Mouse (Mus musculus) kidney, adult 18-20 months (tissue): Measurements from ENCODE around the gene Thap4.

Experiments used
- DNase-seq: peaks from one replicate; pipeline ENCODE4 v3.0.0; 2021

The Thap4 gene

DNA sequence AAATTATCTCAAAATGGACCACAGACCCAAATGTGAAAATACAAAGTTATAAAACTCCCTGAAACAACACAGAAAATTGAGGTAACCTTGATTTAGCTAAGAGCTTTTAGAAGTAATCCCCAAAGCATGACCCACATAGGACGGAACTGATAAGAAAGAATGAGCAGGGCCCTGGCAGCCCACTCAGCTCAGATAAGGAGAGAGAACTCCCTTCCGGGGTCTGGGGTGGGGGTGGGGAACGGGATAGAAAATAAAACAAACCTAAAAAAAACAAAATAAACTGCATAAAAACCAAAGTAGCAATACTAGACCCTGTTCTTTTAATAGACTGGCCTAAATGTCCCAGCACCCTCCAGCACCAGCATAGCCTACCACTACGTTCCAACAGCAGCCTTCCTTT, 12.7 kb downstream of the Thap4 start:
- no peak for DNase-seq

DNA sequence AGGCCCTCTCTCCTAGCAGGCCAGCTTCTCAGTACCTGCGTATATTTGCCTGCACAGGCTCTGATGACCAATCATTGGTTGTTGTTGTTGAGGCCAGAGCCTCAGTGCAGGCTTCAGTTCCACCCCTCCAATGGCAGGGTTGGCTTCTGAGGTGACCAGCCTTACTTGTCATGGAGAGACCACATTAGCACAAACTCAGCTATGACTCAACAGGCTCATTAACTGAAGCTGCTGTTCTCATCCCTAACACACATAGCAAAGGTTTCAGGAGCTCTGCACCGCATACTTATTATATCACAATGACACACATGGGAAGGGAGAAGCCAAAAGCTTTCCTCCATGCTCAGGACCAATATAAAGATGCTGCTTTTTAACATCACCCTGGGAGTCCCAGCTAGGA, 14.0 kb downstream of the Thap4 start:
- no peak for DNase-seq

DNA sequence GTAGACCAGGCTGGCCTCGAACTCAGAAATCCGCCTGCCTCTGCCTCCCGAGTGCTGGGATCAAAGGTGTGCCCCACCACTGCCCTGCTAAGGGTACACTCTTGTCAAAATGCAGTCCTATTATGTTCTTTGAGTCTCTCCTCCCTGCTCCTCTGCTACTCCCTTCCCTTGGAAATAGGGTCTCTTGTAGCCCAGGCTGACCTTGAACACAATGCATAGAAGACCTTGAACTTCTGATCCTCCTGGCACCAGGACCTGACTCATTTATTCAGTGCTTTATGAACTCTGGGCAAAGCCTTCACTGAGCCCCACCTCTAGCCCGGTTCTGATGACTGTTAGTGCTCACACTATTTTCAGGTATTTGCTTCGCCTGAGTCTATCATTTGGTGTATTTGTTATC, 17.0 kb downstream of the Thap4 start:
- DNase-seq = no peak

DNA sequence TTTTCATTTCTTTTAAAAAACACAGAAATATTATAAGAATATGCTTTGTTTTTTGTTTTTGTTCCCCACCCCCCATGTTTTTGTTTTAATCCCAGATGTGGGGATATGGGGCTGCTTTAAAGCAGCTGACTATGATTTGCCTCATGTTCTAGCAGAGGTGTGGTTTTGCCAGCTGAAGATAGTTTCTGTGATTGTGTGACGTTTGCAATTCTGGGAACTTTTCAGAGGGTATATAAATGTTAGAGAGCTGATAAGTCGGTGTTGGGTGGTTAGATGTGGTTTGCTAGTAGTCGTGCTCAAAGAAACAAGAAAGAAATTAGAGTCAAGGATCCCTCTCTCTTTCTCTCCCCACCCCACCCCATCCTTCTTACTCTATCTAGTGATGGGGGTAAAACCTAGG, 18.8 kb downstream of the Thap4 start:
- DNase-seq = no peak

DNA sequence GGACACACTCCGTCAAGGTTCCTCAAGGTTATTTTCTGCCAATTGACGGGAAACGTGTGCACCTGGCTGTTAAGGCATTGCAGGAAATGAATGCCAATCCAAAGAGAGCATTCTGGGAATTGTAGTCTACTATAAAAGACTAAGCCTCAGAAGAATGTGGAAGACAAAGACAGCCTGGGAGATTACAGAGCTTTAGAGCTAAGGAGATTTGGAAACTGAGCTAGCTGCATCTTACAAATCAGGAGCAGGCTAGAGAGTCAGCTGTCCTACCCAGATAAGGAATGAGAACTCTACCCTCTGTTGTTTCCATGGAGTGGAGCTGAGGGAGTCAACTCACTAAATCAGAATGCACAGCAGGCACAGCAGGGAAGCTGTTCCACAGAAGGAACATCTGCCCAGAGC, 22.8 kb downstream of the Thap4 start:
- DNase-seq = peak; percentile 24

DNA sequence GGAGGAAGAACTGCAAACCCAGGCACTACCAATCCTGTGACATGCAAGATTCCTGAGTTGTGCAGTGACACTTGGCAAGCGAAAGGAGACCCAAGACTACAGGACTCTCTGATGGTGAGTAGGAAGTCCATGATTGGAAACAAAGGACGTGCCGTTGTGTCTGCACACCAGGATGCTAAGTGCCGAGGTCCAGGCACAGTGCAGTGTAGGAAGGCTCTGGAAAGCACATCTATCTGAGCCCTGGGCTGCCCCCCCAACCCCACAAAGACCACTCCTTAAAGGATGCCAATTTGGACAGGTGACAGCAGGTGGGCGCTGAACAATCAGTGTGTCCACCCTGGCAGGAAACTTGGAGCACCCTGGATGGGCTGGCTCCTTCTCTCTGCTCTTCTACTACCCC, 23.6 kb downstream of the Thap4 start:
- peak; percentile 28 for DNase-seq

DNA sequence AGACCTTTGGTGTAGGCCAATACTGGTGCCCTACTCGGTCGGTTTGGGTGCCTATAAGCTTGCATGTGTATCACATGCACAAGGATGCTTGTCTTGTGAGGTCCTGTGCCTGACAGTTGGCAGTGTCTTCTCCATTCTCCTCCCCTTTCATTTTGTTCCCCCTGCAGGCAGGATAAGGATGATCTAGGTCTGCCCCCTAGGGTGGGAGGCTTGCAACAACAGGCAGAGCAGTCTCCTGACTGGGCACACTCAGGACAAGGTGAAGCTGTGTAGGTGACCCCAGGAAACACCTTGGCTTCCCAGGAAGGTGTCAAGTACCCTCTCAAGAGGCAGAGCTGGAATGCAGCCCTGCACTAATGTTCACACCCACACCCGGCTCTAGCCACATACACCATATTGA, 27.7 kb downstream of the Thap4 start:
- peak; percentile 64 for DNase-seq

DNA sequence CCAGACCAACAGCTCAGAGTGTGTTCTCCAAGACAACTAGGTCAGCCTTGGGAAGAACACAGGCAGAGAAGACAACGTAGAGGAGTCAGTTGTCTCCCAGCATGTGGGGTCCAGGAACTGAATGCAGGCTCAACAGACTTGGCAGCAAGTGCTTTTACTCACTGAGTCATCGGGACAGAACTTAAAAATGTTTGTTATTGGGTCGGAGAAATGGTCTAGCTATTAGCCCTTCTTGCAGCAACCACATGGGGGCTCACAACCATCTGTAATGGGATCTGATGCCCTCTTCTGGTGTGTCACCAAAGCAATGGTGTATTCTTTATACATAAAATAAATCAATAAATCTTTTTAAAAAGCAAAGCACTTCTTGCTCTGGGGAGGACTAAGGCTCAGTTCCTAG, 28.5 kb downstream of the Thap4 start:
- DNase-seq = no peak

DNA sequence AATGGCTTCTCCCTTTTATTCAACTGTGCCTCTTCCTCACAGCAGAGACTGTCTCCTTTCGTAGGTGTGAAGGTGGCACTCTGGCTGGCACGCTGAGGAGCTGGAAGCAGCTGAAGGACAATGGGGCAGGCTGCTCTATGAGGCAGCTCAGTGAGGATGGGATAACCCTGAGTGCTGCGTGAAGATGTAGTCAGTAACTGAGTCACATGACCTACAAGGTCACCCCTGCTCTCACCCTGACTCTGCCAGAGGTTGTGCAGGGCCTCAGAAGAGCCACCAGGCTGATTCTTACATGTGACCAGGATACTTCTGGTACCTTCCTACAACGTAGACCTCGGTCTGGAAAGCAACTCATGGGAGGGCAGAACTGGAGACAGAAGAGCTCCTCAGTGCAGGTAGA, 29.0 kb downstream of the Thap4 start:
- DNase-seq = no peak

DNA sequence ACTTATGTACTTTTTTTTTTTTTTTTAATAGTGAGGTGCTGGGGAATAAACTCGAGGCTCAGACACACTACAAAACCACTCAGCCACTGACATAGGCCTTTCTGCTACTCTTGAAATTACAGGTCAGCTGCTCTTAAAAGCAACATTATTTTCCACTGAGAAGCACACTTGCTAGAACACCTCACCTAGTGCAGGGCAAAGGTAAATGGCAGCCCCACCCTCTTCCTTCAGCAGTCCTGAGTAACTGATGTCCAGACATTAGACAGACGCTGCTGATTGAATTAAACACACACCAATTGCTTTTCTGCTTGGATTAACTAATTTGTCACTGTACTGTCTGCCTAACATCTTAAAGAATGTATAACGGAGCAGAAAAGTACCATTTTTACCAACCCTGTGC, 30.0 kb downstream of the Thap4 start:
- DNase-seq = no peak

DNA sequence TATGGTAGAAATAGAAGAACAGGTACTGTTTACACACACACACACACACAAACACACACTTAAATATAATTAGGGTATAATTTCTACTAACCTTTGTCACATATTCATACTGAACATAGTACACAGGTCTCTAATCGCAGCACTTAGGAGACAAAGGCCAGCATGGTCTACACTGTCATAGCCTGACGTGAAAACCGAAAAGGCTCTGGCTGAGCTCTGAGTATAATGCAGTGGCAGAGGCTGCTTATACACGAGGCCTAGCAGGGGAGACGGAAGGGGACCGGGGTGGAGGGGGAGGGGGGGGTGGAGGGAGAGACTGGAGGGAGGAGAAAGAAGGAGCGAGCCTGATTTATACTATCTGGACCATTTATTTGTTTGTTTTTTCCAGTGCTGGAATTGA, 33.1 kb downstream of the Thap4 start:
- no peak for DNase-seq

DNA sequence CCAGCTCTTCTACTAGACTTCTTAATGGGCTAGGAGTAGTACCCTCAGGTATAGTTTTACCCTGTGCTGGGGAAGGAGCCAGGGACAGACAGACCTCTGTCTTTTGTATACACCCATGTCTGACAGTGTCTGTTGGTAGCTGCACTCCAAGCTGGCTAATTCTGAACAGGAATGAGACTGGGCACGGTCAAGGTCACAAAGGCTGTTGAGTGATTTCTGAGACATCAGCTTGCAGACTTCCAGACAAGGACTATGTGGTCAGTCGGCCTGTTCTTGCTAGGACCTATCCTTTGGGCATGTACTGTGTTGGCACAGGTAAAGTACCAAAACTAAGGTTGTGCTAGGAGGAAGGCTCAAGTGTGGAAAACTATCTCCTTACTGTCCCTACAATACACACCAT, 38.5 kb downstream of the Thap4 start:
- DNase-seq = no peak

DNA sequence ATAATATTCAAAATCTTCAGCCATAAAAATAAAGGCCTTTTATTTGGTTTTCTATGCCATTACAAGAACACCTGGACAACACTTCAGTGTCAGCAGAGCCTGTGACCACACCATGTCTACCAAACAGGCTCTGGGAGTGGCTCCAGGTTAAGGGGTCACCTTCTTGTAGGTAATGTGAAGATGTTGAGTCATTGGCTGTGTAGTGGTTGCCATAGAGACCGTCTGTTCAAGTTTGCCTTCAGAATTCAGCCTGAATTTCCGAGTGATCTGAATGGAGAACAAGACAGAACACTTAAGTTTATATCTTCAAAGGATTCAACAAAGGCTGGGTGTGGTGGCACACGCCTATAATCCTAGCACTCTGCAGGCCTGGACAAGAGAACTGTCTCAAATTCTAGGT, 49.3 kb downstream of the Thap4 start:
- DNase-seq = no peak

DNA sequence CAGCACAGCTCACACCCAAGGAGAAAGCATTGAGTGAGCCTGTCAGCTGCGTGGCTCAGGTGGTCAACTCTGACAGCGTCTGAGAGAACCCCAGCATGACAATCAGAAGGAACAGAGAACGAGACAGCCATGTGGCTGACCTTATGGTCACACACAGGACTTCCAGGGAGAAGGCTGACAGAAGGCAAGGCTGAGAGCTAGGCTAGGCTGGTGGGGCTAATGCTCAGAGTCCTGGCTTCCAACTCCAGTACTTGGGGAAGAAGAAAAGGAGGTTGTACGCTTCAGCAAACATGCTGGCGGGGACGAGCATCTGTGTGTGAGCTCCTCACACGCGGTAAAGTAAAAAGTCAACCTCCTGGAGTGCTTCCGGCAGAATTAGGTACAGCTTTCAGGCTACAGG, 50.3 kb downstream of the Thap4 start:
- no peak for DNase-seq

DNA sequence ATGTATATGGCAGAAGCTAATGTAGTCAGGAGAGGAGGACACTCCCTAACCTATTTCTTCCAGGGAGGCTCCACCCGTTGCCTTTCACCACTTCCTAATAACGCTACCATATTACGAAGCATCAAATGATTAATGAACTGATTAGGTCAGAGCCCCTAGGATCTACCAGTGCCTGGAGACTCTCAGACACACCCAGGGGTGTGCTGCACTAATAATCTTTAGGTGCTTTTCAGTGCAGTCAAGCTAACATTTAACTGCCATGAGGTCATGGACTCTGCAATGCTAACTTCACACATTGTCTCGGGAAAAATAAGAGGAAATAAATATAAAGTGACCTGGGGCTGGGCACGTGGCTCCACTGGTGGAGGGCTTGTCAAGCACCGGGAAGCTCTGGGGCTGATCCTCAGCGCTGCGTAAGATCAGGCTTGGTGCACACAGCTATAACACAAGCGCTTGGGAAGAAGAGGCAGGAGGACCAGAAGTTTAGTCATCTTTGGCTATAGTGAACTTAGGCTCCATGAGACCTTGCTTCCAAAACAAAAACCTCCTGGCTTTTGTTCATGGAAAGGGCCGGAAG, 51.1 kb downstream of the Thap4 start:
- no peak for DNase-seq

DNA sequence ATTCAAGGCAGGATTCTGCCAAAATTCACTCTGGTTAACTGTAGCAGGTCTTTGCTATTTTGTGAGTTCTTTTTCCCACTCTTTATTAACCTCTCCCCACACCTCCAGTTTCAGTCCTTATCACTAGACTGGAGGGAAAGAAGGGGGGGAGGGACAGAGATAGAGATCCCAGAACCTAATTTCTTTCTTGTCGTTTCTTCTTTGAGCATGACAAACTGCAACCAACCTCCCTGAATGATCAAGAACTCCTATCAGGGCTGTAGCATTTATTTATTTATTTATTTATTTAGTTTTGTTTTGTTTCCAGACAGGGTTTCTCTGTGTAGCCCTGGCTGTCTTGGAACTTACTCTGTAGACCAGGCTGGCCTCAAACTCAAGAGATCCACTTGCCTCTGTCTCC, 52.6 kb downstream of the Thap4 start:
- DNase-seq = no peak

DNA sequence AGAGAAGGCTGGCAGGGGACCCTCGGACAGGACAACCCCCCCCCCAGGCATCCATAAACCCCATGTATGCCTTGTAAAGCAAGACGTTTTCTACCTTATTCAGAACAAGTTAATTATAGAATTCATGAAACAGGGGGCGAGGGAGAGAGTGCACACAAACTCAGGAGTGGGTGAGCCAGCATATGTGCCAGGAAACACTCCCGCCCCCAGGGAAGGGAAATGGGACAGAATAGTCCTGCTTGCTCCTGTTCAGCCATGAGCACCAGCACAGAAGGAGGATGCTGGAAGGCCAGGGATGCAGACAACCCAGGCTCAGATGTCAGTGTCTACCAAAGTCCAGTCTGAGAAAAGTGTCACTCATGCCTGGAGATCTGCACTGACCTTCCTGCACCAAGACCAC, 55.5 kb downstream of the Thap4 start:
- no peak for DNase-seq

DNA sequence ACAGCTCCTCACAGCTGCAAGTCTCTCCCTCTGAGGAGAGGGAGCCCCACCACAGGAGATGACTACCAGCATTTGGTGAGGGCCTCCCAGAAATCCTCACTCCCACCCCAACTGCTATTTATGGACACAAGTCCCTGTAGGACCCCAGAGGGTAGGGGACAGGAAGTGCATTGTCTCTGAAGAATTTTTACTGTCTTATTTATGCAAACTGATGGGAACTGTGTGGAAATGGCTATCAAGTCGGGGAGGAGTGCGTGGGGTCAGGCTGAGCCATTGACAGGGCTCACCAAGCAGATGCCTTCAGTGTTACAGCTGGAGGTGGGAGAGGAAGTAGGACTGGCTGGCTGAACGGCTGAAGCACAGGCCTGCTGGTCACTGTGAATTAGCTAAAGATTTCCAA, 57.3 kb downstream of the Thap4 start:
- no peak for DNase-seq

DNA sequence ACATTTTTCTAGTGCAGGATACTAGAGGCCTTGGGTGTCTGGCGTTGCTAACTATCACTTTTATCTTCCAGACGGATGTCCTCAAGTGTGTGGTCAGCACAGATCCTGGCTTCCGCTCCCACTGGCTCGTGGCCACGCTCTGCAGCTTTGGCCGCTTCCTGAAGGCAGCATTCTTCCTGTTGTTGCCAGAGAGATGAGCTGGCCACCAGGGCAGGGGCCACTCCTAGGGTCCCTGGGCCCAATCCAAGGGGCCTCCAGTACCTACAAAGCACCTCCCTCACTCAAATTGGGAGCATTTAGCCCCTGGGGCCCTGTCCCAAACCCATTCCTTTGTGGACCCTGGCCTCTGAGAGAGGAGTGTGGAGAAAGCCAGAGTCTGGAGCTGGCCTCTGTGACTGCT, 59.7 kb downstream of the Thap4 start:
- DNase-seq = peak; percentile 71

DNA sequence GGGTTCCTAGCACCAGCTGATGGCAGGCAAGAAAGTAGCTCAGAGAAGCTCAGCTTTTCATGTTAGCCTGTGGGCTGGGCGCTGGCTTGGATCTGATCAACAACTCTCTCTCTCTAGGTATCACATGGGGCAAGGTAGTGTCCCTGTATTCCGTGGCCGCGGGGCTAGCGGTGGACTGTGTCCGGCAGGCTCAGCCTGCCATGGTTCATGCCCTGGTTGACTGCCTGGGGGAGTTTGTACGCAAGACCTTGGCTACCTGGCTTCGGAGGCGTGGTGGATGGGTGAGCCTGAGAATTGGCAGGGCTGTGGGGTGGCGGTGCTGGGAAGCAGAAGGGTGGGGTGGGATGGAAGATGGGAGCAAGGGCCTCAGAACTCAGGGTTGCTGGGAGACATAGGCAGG, 60.7 kb downstream of the Thap4 start:
- DNase-seq = peak; percentile 32

DNA sequence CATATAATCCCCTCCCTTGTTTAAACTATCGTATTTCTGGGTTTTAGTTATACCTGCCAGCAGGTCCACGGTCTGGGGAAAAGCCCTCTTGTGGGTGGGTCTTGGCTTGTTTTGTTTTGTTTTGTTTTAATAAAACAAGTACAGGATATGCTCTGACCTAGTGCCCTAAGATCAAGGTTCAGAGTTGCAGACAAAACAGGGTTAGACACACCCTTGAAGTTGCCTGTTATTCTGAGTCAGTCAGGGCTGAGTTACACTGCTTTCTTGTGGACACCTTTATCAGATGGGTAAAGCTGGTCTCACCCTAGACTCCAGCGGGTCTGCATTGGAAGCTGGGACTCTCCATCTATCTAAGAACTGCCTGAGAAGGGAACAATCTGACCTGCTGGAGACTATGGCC, 61.2 kb downstream of the Thap4 start:
- no peak for DNase-seq

DNA sequence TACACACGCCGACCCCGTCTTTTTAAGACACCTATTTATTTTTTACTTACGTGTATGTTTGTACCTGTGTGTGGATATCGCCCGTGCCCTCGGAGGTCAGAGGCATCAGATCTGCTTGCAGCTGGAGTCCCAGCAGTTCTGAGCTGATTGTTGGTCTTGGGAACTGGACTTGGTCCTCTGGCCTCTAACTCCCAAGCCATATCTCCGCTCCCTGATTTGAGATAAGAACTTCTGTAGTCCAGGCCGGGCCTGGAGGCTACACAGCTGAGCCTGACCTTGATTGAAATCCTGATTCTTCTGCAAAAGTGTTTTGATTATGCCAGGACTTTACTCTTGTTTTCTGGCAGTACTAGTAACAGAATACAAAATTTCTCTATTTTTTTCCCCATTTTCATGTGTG, 61.9 kb downstream of the Thap4 start:
- no peak for DNase-seq

DNA sequence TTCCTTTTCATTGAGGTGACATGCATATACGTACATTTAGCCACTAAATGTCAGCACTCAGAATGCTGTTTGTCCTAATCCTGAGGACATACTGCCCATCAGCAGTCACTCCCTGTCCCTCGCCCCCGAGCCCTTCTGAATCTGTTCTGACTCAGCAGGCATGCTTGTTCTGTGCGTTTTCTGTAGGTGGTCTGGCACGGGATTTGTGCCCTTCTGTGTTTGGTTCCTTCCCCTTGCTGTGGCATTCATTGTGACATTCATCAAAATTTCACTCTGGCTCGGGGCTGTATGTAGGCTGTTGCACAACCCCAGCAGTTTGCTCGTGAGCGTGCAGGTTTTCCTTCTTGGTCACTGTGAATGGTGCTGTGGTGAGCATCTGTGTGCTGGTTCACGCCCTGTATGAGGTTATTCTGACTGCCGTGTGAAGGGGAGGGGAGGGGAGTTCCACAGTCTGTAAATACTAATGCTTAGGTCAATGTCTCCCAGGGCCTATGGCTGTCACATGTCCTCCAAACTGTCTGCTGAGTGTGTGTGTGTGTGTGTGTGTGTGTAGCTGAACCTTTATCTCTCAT, 62.8 kb downstream of the Thap4 start:
- no peak for DNase-seq

DNA sequence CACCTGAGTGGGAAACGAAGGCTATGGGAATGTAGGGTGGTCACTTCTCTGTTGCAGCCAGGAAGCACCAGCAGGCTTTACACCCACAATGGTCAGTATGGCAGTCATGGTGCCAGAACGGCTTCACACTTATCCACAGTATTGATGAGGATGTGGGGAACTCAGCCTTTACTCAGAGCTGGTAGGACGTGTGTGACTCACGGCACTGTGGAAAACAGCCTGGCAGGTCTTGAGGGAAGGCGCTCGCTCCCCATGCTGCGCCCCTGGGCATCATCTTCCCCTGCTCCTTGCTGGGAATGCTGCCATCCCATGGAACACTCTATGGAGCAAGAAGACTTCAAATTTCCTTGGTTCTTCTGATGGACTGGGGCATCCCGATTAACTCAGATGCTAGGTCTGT, 63.6 kb downstream of the Thap4 start:
- DNase-seq = no peak

DNA sequence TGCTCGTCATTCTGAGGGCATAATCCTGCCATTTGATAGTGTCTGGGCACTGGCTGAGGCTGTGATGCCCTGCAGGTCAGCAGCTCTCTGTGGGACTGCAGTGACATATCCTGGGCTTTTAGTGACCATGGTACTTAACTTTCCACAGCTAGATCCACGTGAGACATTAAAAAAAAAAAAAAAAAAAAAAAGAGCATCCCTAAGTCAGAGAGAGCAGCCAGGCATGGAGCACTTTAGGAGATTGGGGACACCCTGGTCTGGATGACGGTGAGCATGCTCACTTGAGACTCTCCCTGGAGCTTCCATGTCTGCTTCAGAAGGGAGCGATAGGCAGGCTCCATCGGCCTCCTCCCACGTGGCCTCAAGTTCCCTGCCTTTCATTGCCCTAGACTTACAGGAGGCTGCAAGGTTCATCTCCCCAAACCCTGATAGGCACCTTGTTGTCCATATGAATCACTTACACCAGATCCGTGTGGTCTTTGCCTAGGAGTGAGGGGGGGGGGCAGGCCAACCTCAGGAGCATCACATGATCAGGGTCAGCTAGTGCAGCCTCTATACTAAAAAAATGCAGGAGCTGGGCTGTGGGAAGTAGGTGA, 64.7 kb downstream of the Thap4 start:
- no peak for DNase-seq
